Mouse (Mus musculus) spleen, adult 12 weeks (tissue): ENCODE measurements around the gene Rbm19.

Source experiments
- DNase-seq: peaks from one replicate; pipeline ENCODE4 v3.0.0; 2022; ENCODE audit warnings: low spot score

Gene Rbm19

DNA sequence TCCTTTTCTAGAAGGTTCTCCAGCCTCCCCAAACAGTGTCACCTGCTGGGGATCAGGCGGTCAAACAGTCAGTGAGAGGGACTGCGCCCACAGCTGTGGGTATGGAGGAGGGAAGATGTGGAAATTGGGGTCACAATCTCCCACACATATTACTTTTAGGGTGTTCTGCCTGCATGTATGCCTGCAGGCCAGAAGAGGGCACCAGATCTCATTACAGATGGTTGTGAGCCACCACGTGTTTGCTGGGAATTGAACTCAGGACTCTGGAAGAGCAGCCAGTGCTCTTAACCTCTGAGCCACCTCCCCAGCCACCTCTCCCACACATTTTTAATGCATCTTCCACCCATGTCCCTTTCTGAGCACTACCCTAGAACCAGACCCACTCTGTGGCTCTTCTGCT is 88.1 kb downstream of the Rbm19 start:
- DNase-seq = no peak

DNA sequence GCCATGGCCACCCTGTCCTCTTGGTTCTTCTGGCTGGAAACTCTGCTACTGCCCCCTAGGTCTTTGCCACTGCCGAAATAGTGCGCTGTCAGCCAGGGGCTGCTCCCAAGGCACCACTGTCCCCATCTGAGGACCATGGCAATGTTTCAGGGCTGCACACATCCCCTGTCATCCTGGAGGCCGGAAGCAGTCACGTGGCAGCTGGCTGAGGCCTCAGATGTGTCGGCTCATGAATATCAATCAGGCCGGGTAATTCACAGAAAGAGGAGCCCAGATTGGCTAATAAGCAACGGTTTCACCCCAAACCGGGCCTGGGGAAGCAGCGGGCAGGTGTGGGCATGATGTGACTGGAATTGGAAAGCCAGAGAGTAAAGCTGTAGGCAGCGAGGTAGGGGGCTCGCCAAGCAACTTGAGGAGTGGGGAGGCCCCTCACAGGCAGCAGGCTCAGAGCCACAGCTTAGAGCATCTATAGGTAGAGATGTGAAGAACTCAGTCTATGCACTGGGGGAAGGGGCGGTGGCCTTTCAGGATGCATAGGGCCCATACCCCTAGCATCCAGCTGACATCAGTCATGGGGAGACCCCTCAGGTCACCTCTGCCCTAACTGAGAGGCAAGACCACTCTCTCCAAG is 90.2 kb downstream of the Rbm19 start:
- no peak for DNase-seq

DNA sequence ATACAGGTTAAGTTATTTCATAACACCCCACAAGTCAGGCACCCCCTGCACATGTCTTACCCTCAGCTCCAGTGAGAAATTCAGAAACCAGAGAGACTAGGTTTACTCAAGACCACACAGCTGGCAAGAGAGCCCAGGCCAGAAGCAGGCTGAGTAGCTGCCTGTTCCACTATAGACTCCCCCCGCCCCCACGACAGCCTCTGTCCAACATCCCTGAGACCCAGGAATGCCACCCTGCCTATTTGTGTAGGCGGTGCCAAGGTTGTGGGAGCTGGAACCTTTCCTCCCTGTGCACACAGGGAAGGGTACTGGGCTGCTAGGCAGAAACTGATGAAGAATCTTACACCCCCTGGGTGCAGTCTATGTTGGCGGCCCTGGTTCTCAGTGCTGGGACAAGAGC is 91.2 kb downstream of the Rbm19 start:
- DNase-seq = no peak

DNA sequence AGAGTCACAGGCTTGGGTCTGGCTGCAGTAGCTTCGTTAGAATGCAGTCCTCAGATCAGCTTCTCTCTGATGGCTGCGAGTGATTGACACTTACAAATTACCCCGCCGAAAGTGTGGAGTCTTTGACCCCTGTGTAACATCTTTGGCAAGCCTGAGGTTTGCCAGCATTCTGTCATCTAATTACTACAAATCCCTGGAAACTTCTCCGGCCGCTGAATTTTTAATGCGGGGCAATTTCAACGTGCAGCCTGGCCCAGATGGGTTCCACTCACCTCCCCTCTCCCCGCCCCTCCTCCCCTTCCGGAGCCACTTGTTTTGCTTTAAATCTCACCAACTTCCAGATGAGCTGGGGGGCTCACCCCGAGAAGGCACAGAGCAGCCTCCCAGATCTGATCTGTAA is 94.4 kb downstream of the Rbm19 start:
- DNase-seq = no peak

DNA sequence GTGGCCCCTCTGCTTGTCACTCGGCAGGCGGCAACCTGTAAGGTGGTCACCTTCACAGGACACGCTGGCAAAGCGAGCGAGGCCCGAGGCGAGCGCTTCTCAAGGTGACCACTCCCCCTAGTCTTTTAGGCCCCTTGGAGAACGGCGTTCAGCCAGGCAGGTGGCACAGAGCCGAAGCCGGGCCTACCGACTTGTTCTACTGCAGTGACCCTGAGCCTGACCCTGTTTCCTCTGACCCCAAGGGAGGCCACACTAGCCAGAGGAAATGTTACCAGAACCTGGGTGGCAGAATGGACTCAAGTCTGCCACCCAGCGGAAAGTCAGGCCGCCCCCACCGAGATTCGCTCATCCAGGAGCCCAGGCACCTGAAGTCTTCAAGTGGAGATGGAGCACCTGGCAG is 94.9 kb downstream of the Rbm19 start:
- no peak for DNase-seq

DNA sequence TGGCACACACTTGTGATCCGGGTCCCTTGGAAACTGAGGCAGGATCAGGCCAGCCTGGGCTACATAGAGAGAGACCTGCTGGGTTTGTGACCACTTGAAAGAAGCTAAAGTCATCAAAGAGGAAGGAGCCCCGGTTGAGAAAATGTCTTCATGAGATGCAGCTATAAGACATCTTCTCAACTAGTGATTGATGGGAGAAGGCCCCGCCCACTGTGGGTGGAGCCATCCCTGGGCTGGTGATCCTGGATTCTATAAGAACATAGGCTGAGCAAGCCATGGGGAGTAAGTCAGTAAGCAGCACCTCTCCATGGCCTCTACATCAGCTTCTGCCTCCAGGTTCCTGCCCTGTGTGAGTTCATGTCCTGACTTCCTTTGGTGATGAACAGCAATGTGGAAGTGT is 98.2 kb downstream of the Rbm19 start:
- DNase-seq = no peak

DNA sequence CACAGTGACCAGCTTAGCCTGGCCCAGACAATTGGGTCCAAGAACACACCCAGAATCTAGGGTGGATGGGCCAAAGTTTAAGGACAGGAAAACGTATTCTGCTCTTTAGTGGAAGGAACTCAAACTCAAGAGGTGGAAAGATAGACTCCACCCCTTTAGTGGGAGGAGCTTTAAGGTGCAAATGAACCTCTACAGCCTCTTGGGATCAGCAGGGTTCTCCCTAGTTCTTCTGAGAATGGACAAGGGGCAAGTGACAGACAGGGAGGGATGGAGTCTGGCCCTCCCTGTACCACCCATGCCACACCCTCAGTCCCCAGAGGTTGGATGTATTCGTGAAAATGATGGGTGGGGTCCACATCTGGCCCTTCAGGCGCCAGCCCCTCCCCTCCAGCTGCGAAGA is 105.0 kb downstream of the Rbm19 start:
- DNase-seq = no peak

DNA sequence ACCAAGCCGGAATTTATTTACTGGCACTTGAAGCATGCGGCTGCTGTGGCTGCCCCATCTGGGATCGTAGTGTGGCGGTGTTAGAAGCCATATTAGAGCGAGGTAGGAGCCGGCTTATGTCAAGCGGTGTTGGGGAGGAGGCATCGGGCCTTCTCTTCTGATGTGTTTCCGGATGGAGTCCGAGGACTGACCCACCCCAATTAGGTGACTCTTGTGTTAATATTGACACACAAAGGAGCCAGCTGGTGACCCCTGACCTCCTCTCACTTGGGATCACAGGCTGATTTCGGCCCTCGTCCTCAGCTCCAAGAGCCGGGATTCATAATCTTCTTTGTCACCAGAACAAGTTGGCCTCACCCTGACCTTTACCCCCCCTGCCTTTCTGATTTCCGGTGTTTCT is 109.1 kb downstream of the Rbm19 start:
- no peak for DNase-seq

DNA sequence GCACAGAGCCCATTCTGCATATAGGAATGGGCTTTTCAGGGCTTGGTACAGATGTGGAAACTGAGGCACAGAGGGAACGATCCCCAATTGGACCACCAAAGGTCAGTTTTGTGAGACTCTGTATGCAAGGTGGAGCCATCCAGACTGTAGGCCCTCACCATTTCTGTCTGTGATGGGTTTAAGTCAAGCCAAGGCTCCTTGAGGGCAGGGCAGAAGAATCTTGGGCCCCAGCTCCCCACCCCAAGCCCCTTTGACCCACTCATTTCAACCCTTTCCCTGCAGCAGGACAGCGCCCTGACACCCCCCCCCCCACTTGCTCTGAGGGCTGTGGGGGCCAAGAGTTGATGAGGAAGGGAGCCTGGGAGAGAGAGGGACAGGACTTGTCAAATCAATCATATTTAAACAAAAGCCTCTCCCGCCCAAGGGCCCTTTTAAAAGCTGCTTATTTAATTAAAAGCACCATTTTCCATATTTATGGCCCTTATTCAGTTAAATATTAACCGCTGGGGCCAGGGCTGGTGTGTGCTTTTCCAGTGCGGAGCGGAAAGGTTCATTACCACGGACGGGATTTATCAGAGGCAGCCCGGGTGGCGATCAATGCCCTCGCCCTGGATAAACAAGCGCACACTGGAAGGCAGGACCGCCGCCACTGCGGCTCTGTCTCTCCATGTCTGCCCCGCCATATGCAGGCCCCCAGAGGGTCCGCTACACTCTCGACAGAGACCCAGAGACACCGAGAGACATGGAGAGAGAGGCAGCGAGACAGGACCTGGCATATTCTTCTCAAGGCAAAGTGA is 112.5 kb downstream of the Rbm19 start:
- DNase-seq = no peak

DNA sequence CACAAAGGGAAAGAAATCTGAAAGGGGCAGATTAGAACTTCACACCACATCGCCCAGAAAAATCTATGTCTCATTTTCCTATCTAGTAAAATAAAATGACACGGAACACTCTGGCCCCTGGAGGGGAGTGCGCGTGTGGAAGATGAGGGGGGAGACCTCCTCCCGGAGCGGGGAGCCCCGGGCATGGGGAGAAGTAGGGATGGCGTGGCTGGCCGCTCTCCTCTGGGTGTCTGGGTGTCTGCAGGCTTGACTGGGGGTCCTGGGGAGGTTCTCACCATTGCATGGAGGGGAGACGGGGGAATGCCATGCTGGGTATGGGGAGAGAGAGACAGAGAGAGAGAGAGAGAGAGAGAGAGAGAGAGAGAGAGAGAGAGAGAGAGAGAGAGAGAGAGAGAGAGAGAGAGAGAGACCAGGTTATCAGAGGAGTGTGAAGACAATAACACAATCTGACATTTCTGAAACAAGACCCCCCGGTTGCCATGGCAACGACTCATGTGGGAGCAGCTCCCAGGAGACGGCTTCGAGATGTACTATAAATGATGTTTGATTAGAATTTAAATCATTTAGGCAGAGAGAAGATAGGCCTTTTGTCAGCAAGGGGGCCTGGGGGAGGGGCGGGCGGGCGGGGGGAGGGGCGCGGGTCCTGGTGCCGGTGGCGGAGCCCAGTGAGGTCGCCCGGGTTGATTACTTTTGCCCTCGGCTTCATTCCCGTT is 115.3 kb downstream of the Rbm19 start:
- DNase-seq = no peak

DNA sequence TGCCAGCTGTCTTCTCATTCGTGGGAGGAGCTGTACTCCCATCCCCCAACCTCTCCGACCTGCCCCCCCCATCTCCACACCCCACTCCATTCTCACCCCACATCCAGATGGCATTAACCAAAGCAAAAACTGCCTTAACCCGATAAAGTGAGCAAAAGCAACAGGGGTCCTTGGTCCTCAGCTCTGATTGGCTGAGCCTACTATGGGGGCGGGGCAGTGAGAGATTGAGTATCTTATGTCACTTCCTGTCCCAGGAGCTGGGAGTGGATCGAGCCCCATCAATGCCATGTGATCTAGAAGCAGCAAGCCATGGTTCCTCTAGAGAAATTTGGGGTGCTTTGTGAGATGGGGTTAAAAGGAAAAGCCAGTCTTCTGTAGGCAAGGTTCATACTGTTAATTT is 118.9 kb downstream of the Rbm19 start:
- no peak for DNase-seq

DNA sequence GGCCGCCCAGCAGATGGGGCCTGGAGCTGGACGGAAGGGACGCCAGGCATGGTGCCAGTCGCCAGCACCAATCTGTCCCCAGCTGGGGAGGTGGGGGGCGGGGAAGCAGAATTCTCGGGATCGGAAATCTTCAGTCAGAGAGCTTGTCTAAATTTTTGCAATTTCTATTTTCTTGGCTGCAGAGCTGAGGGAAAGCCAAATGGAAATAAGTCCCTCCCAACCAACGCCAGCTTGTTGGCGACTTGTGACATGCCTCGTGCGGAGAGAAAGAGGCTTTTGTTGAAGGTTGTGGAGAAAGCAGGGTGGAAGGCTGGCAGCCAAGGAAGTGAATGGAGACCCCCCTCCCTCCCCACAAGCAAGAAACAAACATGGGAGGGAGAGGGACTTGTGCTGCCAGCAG is 119.3 kb downstream of the Rbm19 start:
- no peak for DNase-seq

DNA sequence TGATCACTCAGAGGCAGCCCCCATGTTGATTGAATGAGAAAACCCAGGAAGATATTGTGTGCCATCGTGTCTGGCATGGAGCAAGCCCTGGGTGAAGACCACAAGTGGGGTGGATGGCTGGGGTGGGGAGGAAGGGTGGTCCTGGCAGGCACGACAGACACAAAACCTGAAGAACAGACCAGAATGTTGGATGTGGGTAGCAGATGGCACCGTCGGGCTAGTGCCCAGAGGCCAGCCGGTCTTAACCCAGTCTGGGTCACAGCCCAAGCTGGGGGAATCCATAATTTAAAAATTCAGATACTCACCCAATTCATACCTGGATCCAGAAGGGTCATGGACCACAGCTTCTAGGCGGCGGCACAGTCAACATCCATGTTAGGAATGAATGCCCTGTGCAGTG is 123.8 kb downstream of the Rbm19 start:
- no peak for DNase-seq

DNA sequence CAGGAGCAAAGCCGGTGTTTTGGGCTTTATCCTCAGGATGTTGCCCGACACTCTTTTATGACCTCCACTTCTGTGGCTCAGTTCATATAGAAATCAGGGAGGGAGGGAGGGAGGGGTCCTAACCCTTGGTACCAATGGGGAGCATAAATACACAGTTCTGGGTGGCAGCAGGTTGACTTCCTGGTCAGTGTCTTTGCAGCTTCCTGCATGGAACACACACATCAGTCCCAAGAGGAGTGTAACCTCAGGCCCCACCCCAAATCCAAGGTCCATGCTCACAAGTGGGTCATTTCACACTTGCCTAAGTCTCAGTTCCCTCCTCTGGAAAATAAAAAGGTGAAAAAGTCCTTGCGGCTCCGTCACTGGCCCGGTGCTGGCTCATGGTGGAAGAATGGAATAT is 129.1 kb downstream of the Rbm19 start:
- DNase-seq = no peak
